Mouse (Mus musculus): Measurements from ENCODE around the gene Pclo. TPM values are rescaled to one million over a fixed set of nuclear protein-coding genes. Genes with fewer than 3 reads are reported as not detected.
"Not testable (repeated sequence)": the region's sequence is repeated elsewhere in the genome, so short reads cannot be mapped to it uniquely, and the experiment has no call there.

The Pclo gene
- total RNA-seq, 1 experiment from 2014 or later = not detected

- ATAC-seq (replicated peaks; ENCODE audit: low read depth, poor library complexity, severe bottlenecking) = no peak
These were observed 147.9 kb downstream of the Pclo start for GRCm38 (mm10) chr5:14662603-14663002.

GRCm38 (mm10) chr5:14680419-14680818 is 165.7 kb downstream of the Pclo start:
- ATAC-seq (replicated peaks; ENCODE audit: low read depth, poor library complexity, severe bottlenecking) = no peak

GRCm38 (mm10) chr5:14691995-14692394 is 177.3 kb downstream of the Pclo start:
- no peak for ATAC-seq (replicated peaks; ENCODE audit: low read depth, poor library complexity, severe bottlenecking)

- no peak for ATAC-seq (replicated peaks; ENCODE audit: low read depth, poor library complexity, severe bottlenecking)
These were observed 182.0 kb downstream of the Pclo start for GRCm38 (mm10) chr5:14696745-14697144.

- no peak for ATAC-seq (replicated peaks; ENCODE audit: low read depth, poor library complexity, severe bottlenecking)
These were observed 186.2 kb downstream of the Pclo start for GRCm38 (mm10) chr5:14700900-14701299.

- ATAC-seq (replicated peaks; ENCODE audit: low read depth, poor library complexity, severe bottlenecking) = no peak
These were observed 190.7 kb downstream of the Pclo start for GRCm38 (mm10) chr5:14705423-14705822.

GRCm38 (mm10) chr5:14707311-14707710 is 192.6 kb downstream of the Pclo start:
- ATAC-seq (replicated peaks; ENCODE audit: low read depth, poor library complexity, severe bottlenecking) = no peak

GRCm38 (mm10) chr5:14723576-14723975 is 208.9 kb downstream of the Pclo start:
- ATAC-seq (replicated peaks; ENCODE audit: low read depth, poor library complexity, severe bottlenecking) = no peak

GRCm38 (mm10) chr5:14728676-14729253 is 214.0 kb downstream of the Pclo start:
- no peak for ATAC-seq (replicated peaks; ENCODE audit: low read depth, poor library complexity, severe bottlenecking)

- ATAC-seq (replicated peaks; ENCODE audit: low read depth, poor library complexity, severe bottlenecking) = no peak
These were observed 236.2 kb downstream of the Pclo start for GRCm38 (mm10) chr5:14750882-14751281.

- ATAC-seq (replicated peaks; ENCODE audit: low read depth, poor library complexity, severe bottlenecking) = no peak
These were observed 252.0 kb downstream of the Pclo start for GRCm38 (mm10) chr5:14766686-14767085.

GRCm38 (mm10) chr5:14782362-14783082 is 267.8 kb downstream of the Pclo start:
- ATAC-seq (replicated peaks; ENCODE audit: low read depth, poor library complexity, severe bottlenecking) = no peak

- ATAC-seq (replicated peaks; ENCODE audit: low read depth, poor library complexity, severe bottlenecking) = no peak
These were observed 279.2 kb downstream of the Pclo start for GRCm38 (mm10) chr5:14793891-14794290.

- ATAC-seq (replicated peaks; ENCODE audit: low read depth, poor library complexity, severe bottlenecking) = peak; percentile 98
These were observed 292.4 kb downstream of the Pclo start for GRCm38 (mm10) chr5:14807136-14807535.

GRCm38 (mm10) chr5:14833165-14833860 is 318.6 kb downstream of the Pclo start:
- ATAC-seq (replicated peaks; ENCODE audit: low read depth, poor library complexity, severe bottlenecking) = no peak

- ATAC-seq (replicated peaks; ENCODE audit: low read depth, poor library complexity, severe bottlenecking) = no peak
These were observed 319.7 kb downstream of the Pclo start for GRCm38 (mm10) chr5:14834155-14834991.

GRCm38 (mm10) chr5:14853650-14854049 is 338.9 kb downstream of the Pclo start:
- ATAC-seq (replicated peaks; ENCODE audit: low read depth, poor library complexity, severe bottlenecking) = no peak

GRCm38 (mm10) chr5:14885291-14885690 is 370.6 kb downstream of the Pclo start:
- ATAC-seq (replicated peaks; ENCODE audit: low read depth, poor library complexity, severe bottlenecking) = not testable (repeated sequence)

- ATAC-seq (replicated peaks; ENCODE audit: low read depth, poor library complexity, severe bottlenecking) = no peak
These were observed 377.5 kb downstream of the Pclo start for GRCm38 (mm10) chr5:14892242-14892641.

GRCm38 (mm10) chr5:14903539-14903938 is 388.8 kb downstream of the Pclo start:
- ATAC-seq (replicated peaks; ENCODE audit: low read depth, poor library complexity, severe bottlenecking) = not testable (repeated sequence)
